Mouse (Mus musculus) thymus, postnatal 10 days (tissue): ENCODE data around the gene Kcnmb1.

ENCODE experiments used
- DNase-seq, 2 experiments: peaks; one replicate each; pipeline ENCODE4 v3.0.0; 2021; ENCODE audit warnings: low spot score in 2 of 2

The Kcnmb1 gene

GRCm38 (mm10) chr11:33944067-33944785 lies 18.6 kb upstream of the Kcnmb1 start:
- peak in 1 of 2 experiments; percentile 61 for DNase-seq

- DNase-seq: no peak
These were observed 18.0 kb upstream of the Kcnmb1 start for GRCm38 (mm10) chr11:33944786-33945328.

- no peak for DNase-seq
These were observed 16.3 kb upstream of the Kcnmb1 start for GRCm38 (mm10) chr11:33946501-33946900.

GRCm38 (mm10) chr11:33951155-33951554 lies 11.7 kb upstream of the Kcnmb1 start:
- DNase-seq: no peak

- no peak for DNase-seq
These were observed 10.9 kb upstream of the Kcnmb1 start for GRCm38 (mm10) chr11:33951684-33952625.

GRCm38 (mm10) chr11:33955982-33956381 lies 6.8 kb upstream of the Kcnmb1 start:
- DNase-seq: no peak

- no peak for DNase-seq
These were observed 6.2 kb upstream of the Kcnmb1 start for GRCm38 (mm10) chr11:33956623-33957022.

GRCm38 (mm10) chr11:33957595-33957994 lies 5.2 kb upstream of the Kcnmb1 start:
- no peak for DNase-seq

GRCm38 (mm10) chr11:33958713-33959112 lies 4.1 kb upstream of the Kcnmb1 start:
- DNase-seq: peak in 1 of 2 experiments; percentile 71

GRCm38 (mm10) chr11:33962178-33962577 lies 635 bp upstream of the Kcnmb1 start:
- DNase-seq: no peak

- peak in 1 of 2 experiments; percentile 26 for DNase-seq
These were observed 2.6 kb downstream of the Kcnmb1 start for GRCm38 (mm10) chr11:33965380-33965779.

GRCm38 (mm10) chr11:33967708-33968107 lies 4.9 kb downstream of the Kcnmb1 start:
- no peak for DNase-seq

- no peak for DNase-seq
These were observed 6.4 kb downstream of the Kcnmb1 start for GRCm38 (mm10) chr11:33969199-33969598.

- DNase-seq: no peak
These were observed 9.3 kb downstream of the Kcnmb1 start for GRCm38 (mm10) chr11:33972114-33972513.

- no peak for DNase-seq
These were observed 11.7 kb downstream of the Kcnmb1 start for GRCm38 (mm10) chr11:33974341-33975040.

GRCm38 (mm10) chr11:33975121-33975520 lies 12.3 kb downstream of the Kcnmb1 start:
- no peak for DNase-seq

GRCm38 (mm10) chr11:33980146-33980545 lies 17.3 kb downstream of the Kcnmb1 start:
- no peak for DNase-seq

GRCm38 (mm10) chr11:33986525-33986924 lies 23.7 kb downstream of the Kcnmb1 start:
- no peak for DNase-seq

- no peak for DNase-seq
These were observed 27.2 kb downstream of the Kcnmb1 start for GRCm38 (mm10) chr11:33990002-33990401.

- no peak for DNase-seq
These were observed 30.1 kb downstream of the Kcnmb1 start, which contains the start of gene Kcnip1 for GRCm38 (mm10) chr11:33992938-33993337. Gene Kcnip1 (minus strand): TSS chr11:33993152.

GRCm38 (mm10) chr11:33993496-33993895 lies 30.7 kb downstream of the Kcnmb1 start:
- DNase-seq: no peak

GRCm38 (mm10) chr11:33998244-33998643 lies 35.4 kb downstream of the Kcnmb1 start:
- DNase-seq: no peak
